ENCODE assay signal across 1 mouse cellular context in the genomic region with DNA sequence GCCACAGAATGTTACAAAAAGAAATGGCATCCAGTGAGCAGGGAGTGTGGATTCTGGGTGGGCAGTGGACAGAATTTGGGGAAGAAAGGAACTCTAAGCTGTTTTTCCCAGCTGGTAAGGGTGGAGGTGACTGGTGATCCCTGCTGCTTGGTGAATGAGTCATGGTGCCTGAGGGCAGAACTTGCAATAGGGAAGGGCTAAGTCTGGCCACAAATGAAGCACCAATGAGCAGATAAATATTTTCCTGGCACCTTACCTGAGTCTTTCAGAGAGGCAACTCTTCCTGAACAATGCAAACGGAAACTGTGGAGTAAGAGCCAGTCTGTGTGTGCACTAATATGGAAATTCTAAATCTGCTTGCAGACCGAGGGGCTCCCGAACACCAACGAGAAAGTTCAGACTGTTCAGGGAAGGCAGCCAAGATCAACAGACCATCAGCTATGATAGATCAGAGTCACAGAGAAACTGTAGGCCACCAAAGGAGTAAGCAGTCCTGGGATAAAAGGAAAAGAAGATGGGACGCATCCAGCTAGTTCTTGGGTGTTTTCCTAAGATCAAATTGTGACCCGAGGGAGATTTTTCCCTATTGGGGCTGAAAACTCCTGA.
TF ChIP-seq lines count a peak whose summit lies in the region.

No protein-coding gene starts in this region.

TF ChIP-seq in C2C12, 6 proteins besides CTCF, POLR2A, EP300 and RAD21:
- TF ChIP-seq MYOD1 (IDR thresholded peaks at IDR 0.05; ENCODE audit: control insufficient read depth, insufficient read length, low read depth) (peak; percentile 38), FOSL1 (IDR thresholded peaks at IDR 0.05; ENCODE audit: insufficient read depth, low read length, poor library complexity, severe bottlenecking) (peak; percentile 50), MYOG (IDR thresholded peaks at IDR 0.05; ENCODE audit: control insufficient read depth, extremely low read depth, insufficient read length) (no peak), CEBPB (IDR thresholded peaks at IDR 0.05; ENCODE audit: low read depth) (peak; percentile 28), MAX (IDR thresholded peaks at IDR 0.05) (no peak), USF1 (IDR thresholded peaks at IDR 0.05; ENCODE audit: low read depth) (no peak)
